Comparison of ENCODE assay signal across 8 mouse cellular contexts in the genomic region with DNA sequence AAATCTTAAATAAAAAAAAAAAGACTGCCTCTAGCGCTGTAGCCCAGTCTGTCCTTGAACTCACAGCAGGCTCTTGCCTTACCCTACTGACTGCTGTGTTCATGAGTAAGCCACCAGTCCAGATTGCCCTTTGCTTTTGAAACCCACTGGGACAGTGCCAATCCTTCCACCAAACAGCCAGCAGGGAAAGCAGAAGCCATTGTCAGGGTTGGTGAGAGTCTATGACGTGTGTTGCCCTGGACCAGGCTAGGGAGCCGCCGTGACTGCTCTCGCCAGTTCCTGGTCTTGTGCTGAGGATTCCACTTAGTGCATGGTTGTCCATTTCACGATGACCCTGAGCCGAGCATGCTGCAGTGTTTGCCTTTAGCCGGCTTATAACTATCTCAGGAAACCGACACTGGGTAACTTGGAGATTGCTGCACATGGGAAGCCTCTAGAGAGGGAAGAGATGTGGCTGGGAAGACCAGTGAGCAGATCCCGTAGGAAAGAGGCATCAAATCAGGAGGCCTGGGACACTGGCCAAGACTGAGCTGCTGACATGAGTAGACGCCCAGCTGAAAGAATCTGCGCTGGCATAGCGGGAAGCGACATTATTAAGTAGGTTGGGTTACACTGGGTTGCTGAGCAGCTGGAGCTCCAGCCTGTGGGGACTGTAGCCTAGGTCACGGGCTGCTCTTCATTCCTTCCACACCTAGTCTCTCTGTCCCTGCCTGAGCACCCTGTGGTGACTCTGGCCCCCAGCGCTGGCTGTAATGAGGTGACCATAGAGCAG. TPM values are rescaled to one million over a fixed set of nuclear protein-coding genes. Genes with fewer than 3 reads are reported as not detected.
DNase-seq lines count a peak whose midpoint lies in the region; ATAC-seq and TF ChIP-seq lines count a peak whose summit lies in the region.

No protein-coding gene starts in this region.

- H3K9ac ChIP-seq in hindbrain, postnatal 0 days (replicated peaks; ENCODE audit: low read length), result no peak overlapping the region
- no peak overlapping the region for H3K9ac ChIP-seq in stomach, embryonic 15.5 days

- no peak for TF ChIP-seq CTCF in hindbrain, postnatal 0 days (IDR thresholded peaks at IDR 0.05; ENCODE audit: low read depth)

- no peak overlapping the region for H3K4me2 ChIP-seq in hindbrain, postnatal 0 days (ENCODE audit: low read depth, low read length)
- H3K4me2 ChIP-seq in stomach, embryonic 15.5 days, result no peak overlapping the region

- no peak overlapping the region for H3K4me3 ChIP-seq in hindbrain, postnatal 0 days (ENCODE audit: low read length)
- no peak overlapping the region for H3K4me3 ChIP-seq in stomach, embryonic 15.5 days (replicated peaks)

- no peaks in the 10 kb centered on the region for H3K36me3 ChIP-seq in hindbrain, postnatal 0 days (ENCODE audit: insufficient read depth, low read length)
- H3K36me3 ChIP-seq in stomach, embryonic 15.5 days, result no peaks in the 10 kb centered on the region

- no peaks in the 10 kb centered on the region for H3K9me3 ChIP-seq in hindbrain, postnatal 0 days (ENCODE audit: low read length)
- H3K9me3 ChIP-seq in stomach, embryonic 15.5 days, result no peaks in the 10 kb centered on the region

- no peaks in the 10 kb centered on the region for H3K27me3 ChIP-seq in hindbrain, postnatal 0 days (ENCODE audit: insufficient read depth, low read length)
- no peaks in the 10 kb centered on the region for H3K27me3 ChIP-seq in stomach, embryonic 15.5 days (replicated peaks)

- peak; percentile 35 for ATAC-seq in hindbrain, postnatal 0 days
- ATAC-seq in stomach, embryonic 15.5 days (ENCODE audit: insufficient read depth, low FRiP score, low read depth), result no peak

- H3K4me1 ChIP-seq in hindbrain, postnatal 0 days (ENCODE audit: insufficient read depth, low read length), result peaks cover 5% of the 10 kb centered on the region; the same call in 1 of the 2 replicates
- H3K4me1 ChIP-seq in stomach, embryonic 15.5 days, result peaks cover 30% of the 10 kb centered on the region

- peak overlapping the region; percentile 6; the same call in 1 of the 2 replicates for H3K27ac ChIP-seq in hindbrain, postnatal 0 days
- H3K27ac ChIP-seq in stomach, embryonic 15.5 days, result peak overlapping the region; percentile 9; the same call in 1 of the 2 replicates

- DNase-seq in cerebellum, postnatal 14 days, result peak; percentile 53 to 70
- no peak for DNase-seq in cerebellum, postnatal 36 days
- peak; percentile 56 to 66 for DNase-seq in right cerebral cortex, postnatal 10 days (ENCODE audit: low spot score in 2 of 2)
- no peak for DNase-seq in right cerebral cortex, adult 2 months (ENCODE audit: low spot score in 2 of 2)
- DNase-seq in hindbrain, postnatal 0 days (ENCODE audit: low spot score), result peak; percentile 61
- DNase-seq in ovary, adult 18-20 months (ENCODE audit: low spot score), result no peak
- no peak for DNase-seq in left cerebral cortex, adult 9 months (ENCODE audit: low spot score in 2 of 2)

- WGBS in hindbrain, postnatal 0 days, result 60% methylated on average over 16 of the region's 16 CpGs
- 79% methylated on average over 16 of the region's 16 CpGs for WGBS in stomach, embryonic 15.5 days

RNA-seq across cellular contexts. Expression of gene Slc9a1, which starts 19.5 kb away (rescaled TPM):
- total RNA-seq in hindbrain, postnatal 0 days (2014; rRNA removed), result 21.2 and 21.7 TPM in 2 replicates
- polyA plus RNA-seq in hindbrain, postnatal 0 days (2015; fragmentation: Nextera tagmentation; extraction: Ambion mirVana), result 8.2 and 10.1 TPM in 2 replicates
- 8.8 and 9.3 TPM in 2 replicates for polyA plus RNA-seq in stomach, embryonic 15.5 days (2015; fragmentation: Nextera tagmentation; extraction: Ambion mirVana)

RNA-seq across cellular contexts. Expression of gene Wdtc1, which starts 35.7 kb away (rescaled TPM):
- total RNA-seq in hindbrain, postnatal 0 days (2014; rRNA removed), result 47.7 and 51.9 TPM in 2 replicates
- 12.8 and 14.9 TPM in 2 replicates for polyA plus RNA-seq in hindbrain, postnatal 0 days (2015; fragmentation: Nextera tagmentation; extraction: Ambion mirVana)
- 18.6 and 24.2 TPM in 2 replicates for polyA plus RNA-seq in stomach, embryonic 15.5 days (2015; fragmentation: Nextera tagmentation; extraction: Ambion mirVana)

Comparison
In these comparisons a context has a peak if more than half of its experiments do, and no peak if none do; other contexts are left out.
1. DNase-seq: peak in cerebellum, postnatal 14 days (2 of 2), right cerebral cortex, postnatal 10 days (2 of 2) and hindbrain, postnatal 0 days (single experiment); none in cerebellum, postnatal 36 days (0 of 2), right cerebral cortex, adult 2 months (0 of 2), ovary, adult 18-20 months (single experiment) and left cerebral cortex, adult 9 months (0 of 2).